Mouse (Mus musculus): ENCODE data around the gene Uhrf1bp1. TPM values are rescaled to one million over a fixed set of nuclear protein-coding genes. Genes with fewer than 3 reads are reported as not detected.

Uhrf1bp1 gene
- polyA plus RNA-seq (2014; fragmentation: Illumina TruSeq; extraction: RNeasy Lipid Tissue Mini Kit (QIAGEN cat#74804); ENCODE audit: low read depth, low replicate concordance): 2.6 TPM

DNA sequence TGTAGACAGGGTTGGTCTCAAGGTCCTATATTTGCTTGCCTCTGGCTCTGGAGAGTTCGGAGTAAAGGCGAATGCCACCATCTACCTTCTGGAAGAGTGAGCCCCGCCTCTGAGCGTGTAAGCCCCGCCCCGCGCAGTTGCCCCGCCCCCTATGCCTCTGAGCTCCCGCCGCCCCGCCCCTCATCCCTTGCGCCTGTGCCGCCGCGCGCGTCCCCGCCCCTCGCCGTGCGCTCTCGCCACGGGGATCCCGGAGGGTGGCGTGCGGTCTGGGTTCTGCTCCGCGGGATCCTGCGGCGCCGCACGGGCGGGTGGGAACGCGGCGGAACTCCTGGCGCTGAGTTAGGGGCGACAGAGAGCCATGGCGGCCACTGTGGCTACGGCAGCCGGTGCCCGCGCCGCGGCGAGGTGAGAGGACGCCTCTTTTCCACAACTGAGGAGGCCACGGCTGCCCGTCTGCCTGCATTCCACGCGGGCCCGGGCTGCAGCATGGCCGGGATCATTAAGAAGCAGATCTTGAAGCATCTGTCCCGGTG lies at the start of gene Uhrf1bp1:
Gene Uhrf1bp1 (plus strand): TSS at position 177 of the 533 bp plus-strand sequence.

GRCm38 (mm10) chr17:27820568-27821406 lies 35.5 kb upstream of the Uhrf1bp1 start, which contains the start of gene D17Wsu92e:
Gene D17Wsu92e, minus strand, starts transcription at chr17:27820648.

DNA sequence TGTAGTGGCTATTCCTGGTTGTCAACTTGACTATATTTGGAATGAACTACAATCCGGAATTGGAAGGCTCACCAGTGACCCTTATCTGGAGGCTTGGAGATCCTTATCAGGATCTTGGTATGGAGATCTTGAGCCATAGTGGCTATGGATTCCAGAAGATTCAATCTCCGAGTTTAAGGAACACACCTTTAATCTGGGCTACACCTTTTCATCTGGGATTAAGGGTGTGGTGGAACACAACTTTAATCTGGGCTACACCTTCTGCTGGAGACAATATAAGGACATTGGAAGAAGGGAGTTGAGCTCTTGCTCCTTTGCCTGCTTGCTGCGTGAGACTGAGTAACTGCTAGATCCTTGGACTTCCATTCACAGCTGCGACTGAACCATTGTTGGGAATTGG lies 18.4 kb upstream of the Uhrf1bp1 start, which contains the start of gene Snrpc:
Gene Snrpc (plus strand): TSS at position 301 of the 400 bp plus-strand sequence.

GRCm38 (mm10) chr17:27908888-27909621 lies 52.8 kb downstream of the Uhrf1bp1 start, which contains the start of gene Anks1:
Gene Anks1, plus strand, starts transcription at chr17:27909306.

DNA sequence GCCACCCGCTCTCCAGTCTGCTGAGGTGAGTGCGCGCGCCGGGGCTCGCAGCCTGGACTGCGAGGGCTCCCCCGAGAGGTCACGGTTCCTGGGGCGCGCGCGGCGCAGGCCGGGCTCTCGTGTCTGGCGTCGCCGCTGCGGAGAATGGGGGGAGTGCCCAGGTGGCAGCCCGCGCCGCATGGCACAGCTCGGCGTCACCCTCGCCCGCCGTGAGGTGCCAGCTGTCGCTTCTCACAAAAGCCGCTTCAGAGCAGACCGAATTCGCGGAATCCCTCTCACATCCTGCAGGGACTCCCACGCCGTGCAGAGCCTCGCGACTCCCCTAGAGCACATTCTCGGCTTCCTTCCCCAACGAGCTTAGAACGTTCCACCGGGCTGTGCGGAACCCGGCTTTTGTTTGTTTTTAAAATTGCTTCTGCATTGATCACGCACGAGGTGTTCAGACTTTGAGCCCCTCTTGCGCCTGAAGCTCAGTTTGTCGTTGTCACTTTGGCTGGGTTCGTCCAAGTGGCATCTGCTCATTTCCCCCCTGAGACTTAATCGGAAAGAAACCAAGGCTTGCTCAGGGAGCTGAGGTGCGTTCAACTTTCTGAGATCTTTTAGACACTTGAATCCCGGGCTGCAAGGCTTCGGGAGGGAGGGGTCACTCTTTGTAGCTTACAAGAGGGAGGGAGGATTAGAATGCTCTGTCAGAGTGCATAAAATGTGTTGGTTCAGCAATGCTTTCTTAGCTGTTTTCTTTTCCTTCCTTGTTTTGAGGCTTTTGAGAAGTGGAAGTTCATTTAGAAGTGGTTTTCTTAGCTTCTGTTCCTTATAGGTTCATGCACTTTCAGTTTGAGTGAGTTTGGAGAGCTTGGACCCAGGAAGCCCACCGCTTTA lies 53.6 kb downstream of the Uhrf1bp1 start, which contains the start of gene Taf11:
Gene Taf11 (minus strand): TSS at position 223 of the 879 bp plus-strand sequence.

Other genes with a start within 250 kb of the Uhrf1bp1 start
- gene Nudt3, start 232.9 kb upstream of the Uhrf1bp1 start, polyA plus RNA-seq (2014; fragmentation: Illumina TruSeq; extraction: RNeasy Lipid Tissue Mini Kit (QIAGEN cat#74804); ENCODE audit: low read depth, low replicate concordance): 6.3 TPM
- not detected for gene RPS10-NUDT3, start 221.2 kb upstream of the Uhrf1bp1 start, polyA plus RNA-seq (2014; fragmentation: Illumina TruSeq; extraction: RNeasy Lipid Tissue Mini Kit (QIAGEN cat#74804); ENCODE audit: low read depth, low replicate concordance)
- 45.3 TPM for gene Rps10, start 219.8 kb upstream of the Uhrf1bp1 start, polyA plus RNA-seq (2014; fragmentation: Illumina TruSeq; extraction: RNeasy Lipid Tissue Mini Kit (QIAGEN cat#74804); ENCODE audit: low read depth, low replicate concordance)
- not detected for gene Pacsin1, start 200.9 kb upstream of the Uhrf1bp1 start, polyA plus RNA-seq (2014; fragmentation: Illumina TruSeq; extraction: RNeasy Lipid Tissue Mini Kit (QIAGEN cat#74804); ENCODE audit: low read depth, low replicate concordance)
- gene Spdef, start 127.5 kb upstream of the Uhrf1bp1 start, polyA plus RNA-seq (2014; fragmentation: Illumina TruSeq; extraction: RNeasy Lipid Tissue Mini Kit (QIAGEN cat#74804); ENCODE audit: low read depth, low replicate concordance): not detected
- 95.8 TPM for gene D17Wsu92e, start 35.8 kb upstream of the Uhrf1bp1 start, polyA plus RNA-seq (2014; fragmentation: Illumina TruSeq; extraction: RNeasy Lipid Tissue Mini Kit (QIAGEN cat#74804); ENCODE audit: low read depth, low replicate concordance)
- gene Snrpc, start 18.3 kb upstream of the Uhrf1bp1 start, polyA plus RNA-seq (2014; fragmentation: Illumina TruSeq; extraction: RNeasy Lipid Tissue Mini Kit (QIAGEN cat#74804); ENCODE audit: low read depth, low replicate concordance): 23.3 TPM
- gene Anks1, start 52.9 kb downstream of the Uhrf1bp1 start, polyA plus RNA-seq (2014; fragmentation: Illumina TruSeq; extraction: RNeasy Lipid Tissue Mini Kit (QIAGEN cat#74804); ENCODE audit: low read depth, low replicate concordance): 0.87 TPM
- 11.7 TPM for gene Taf11, start 53.4 kb downstream of the Uhrf1bp1 start, polyA plus RNA-seq (2014; fragmentation: Illumina TruSeq; extraction: RNeasy Lipid Tissue Mini Kit (QIAGEN cat#74804); ENCODE audit: low read depth, low replicate concordance)
- gene Tcp11, start 224.2 kb downstream of the Uhrf1bp1 start, polyA plus RNA-seq (2014; fragmentation: Illumina TruSeq; extraction: RNeasy Lipid Tissue Mini Kit (QIAGEN cat#74804); ENCODE audit: low read depth, low replicate concordance): not detected